Mouse (Mus musculus) limb, embryonic 10.5 days (tissue): ENCODE results near the gene Abca1. TPM values are rescaled to one million over a fixed set of nuclear protein-coding genes. Genes with fewer than 3 reads are reported as not detected.

Experiments used
- DNase-seq: peaks from one replicate; pipeline ENCODE4 v3.0.0-alpha.2; 2017; ENCODE audit warnings: low spot score
- H3K27ac ChIP-seq: fragments of 300-500 bp; sonication (generic); 2 replicates; pipeline ENCODE4 v1.5.1; 2016; ENCODE audit warnings: mild to moderate bottlenecking
- H3K27me3 ChIP-seq: fragments of 300-500 bp; sonication (generic); 2 replicates; pipeline ENCODE4 v1.6.1; 2016; ENCODE audit warnings: low read depth, mild to moderate bottlenecking; ENCODE audit not compliant: poor library complexity, severe bottlenecking
- H3K36me3 ChIP-seq: fragments of 300-500 bp; sonication (generic); 2 replicates; pipeline ENCODE4 v1.6.1; 2016; ENCODE audit warnings: mild to moderate bottlenecking, moderate library complexity
- H3K4me1 ChIP-seq: fragments of 300-500 bp; sonication (generic); 2 replicates; pipeline ENCODE4 v1.6.1; 2016
- H3K4me3 ChIP-seq: fragments of 300-500 bp; sonication (generic); 2 replicates; pipeline ENCODE4 v1.5.1; 2016; ENCODE audit warnings: mild to moderate bottlenecking, moderate library complexity
- H3K9me3 ChIP-seq: fragments of 300-500 bp; sonication (generic); replicated peaks from 2 replicates; pipeline ENCODE4 v1.6.1; 2016; ENCODE audit warnings: mild to moderate bottlenecking
- WGBS: fragments of 180-500 bp; shearing (Covaris S2); methylation state at CpG from one replicate; pipeline ENCODE4 v1.1.7; 2016; 5-methylcytosine and 5-hydroxymethylcytosine counted together
- polyA plus RNA-seq: library from polyadenylated mRNA; unstranded; fragments of >200 nt; fragmentation: Nextera tagmentation; extraction: Ambion mirVana; gene quantifications from 2 replicates; pipeline ENCODE4 v1.2.1, GENCODE M21; 2016

The Abca1 gene
- polyA plus RNA-seq, 1 experiment from 2014 or later, result 3.2 TPM

- peaks cover 20% of the 10 kb centered on the region for H3K36me3 ChIP-seq
- H3K4me3 ChIP-seq, result no peak overlapping the region
- H3K27ac ChIP-seq, result no peak overlapping the region
- no peaks in the 10 kb centered on the region for H3K27me3 ChIP-seq
- 86% methylated on average over 11 of the region's 11 CpGs for WGBS
- DNase-seq, result no peak
- H3K4me1 ChIP-seq, result no peaks in the 10 kb centered on the region
- H3K9me3 ChIP-seq, result no peaks in the 10 kb centered on the region
Measured at GRCm38 (mm10) chr4:53129716-53130301, 29.9 kb downstream of the Abca1 start.

- peaks cover 20% of the 10 kb centered on the region for H3K36me3 ChIP-seq
- no peak overlapping the region for H3K4me3 ChIP-seq
- no peak for DNase-seq
- H3K27me3 ChIP-seq, result no peaks in the 10 kb centered on the region
- H3K27ac ChIP-seq, result no peak overlapping the region
- WGBS, result 95% methylated on average over 5 of the region's 5 CpGs
- no peaks in the 10 kb centered on the region for H3K4me1 ChIP-seq
- no peaks in the 10 kb centered on the region for H3K9me3 ChIP-seq
Measured at GRCm38 (mm10) chr4:53127266-53127665, 32.4 kb downstream of the Abca1 start.

- DNase-seq, result no peak
- WGBS, result 96% methylated on average over 7 of the region's 7 CpGs
- H3K27me3 ChIP-seq, result no peaks in the 10 kb centered on the region
- no peaks in the 10 kb centered on the region for H3K9me3 ChIP-seq
- H3K27ac ChIP-seq, result no peak overlapping the region
- H3K4me3 ChIP-seq, result no peak overlapping the region
- H3K4me1 ChIP-seq, result no peaks in the 10 kb centered on the region
- H3K36me3 ChIP-seq, result peaks cover 20% of the 10 kb centered on the region
Measured at GRCm38 (mm10) chr4:53126794-53127193, 32.9 kb downstream of the Abca1 start.

- peaks cover 20% of the 10 kb centered on the region for H3K36me3 ChIP-seq
- WGBS, result 96% methylated on average over 10 of the region's 10 CpGs
- no peak overlapping the region for H3K27ac ChIP-seq
- H3K4me1 ChIP-seq, result no peaks in the 10 kb centered on the region
- no peak overlapping the region for H3K4me3 ChIP-seq
- no peak for DNase-seq
- no peaks in the 10 kb centered on the region for H3K9me3 ChIP-seq
- no peaks in the 10 kb centered on the region for H3K27me3 ChIP-seq
Measured at GRCm38 (mm10) chr4:53124837-53125490, 34.7 kb downstream of the Abca1 start.

- Histone ChIP-seq H3K4me1 (no peaks in the 10 kb centered on the region), H3K9me3 (no peaks in the 10 kb centered on the region), H3K36me3 (peaks cover 10% of the 10 kb centered on the region), H3K4me3 (no peak overlapping the region), H3K27me3 (no peaks in the 10 kb centered on the region), H3K27ac (no peak overlapping the region)
- DNase-seq, result no peak
- 89% methylated on average over 3 of the region's 3 CpGs for WGBS
Measured at GRCm38 (mm10) chr4:53122310-53122709, 37.4 kb downstream of the Abca1 start.

- H3K9me3 ChIP-seq, result no peaks in the 10 kb centered on the region
- DNase-seq, result no peak
- H3K27me3 ChIP-seq, result no peaks in the 10 kb centered on the region
- H3K4me3 ChIP-seq, result no peak overlapping the region
- 87% methylated on average over 7 of the region's 7 CpGs for WGBS
- H3K36me3 ChIP-seq, result peaks cover 4% of the 10 kb centered on the region
- no peak overlapping the region for H3K27ac ChIP-seq
- H3K4me1 ChIP-seq, result no peaks in the 10 kb centered on the region
Measured at GRCm38 (mm10) chr4:53121516-53122227, 38.0 kb downstream of the Abca1 start.

GRCm38 (mm10) chr4:53121084-53121483 is 38.6 kb downstream of the Abca1 start:
- H3K4me1 ChIP-seq, result peaks cover 5% of the 10 kb centered on the region
- H3K4me3 ChIP-seq, result no peak overlapping the region
- 81% methylated on average over 3 of the region's 3 CpGs for WGBS
- no peaks in the 10 kb centered on the region for H3K27me3 ChIP-seq
- no peak for DNase-seq
- no peaks in the 10 kb centered on the region for H3K9me3 ChIP-seq
- H3K36me3 ChIP-seq, result no peaks in the 10 kb centered on the region
- no peak overlapping the region for H3K27ac ChIP-seq

GRCm38 (mm10) chr4:53120038-53120685 is 39.5 kb downstream of the Abca1 start:
- no peak for DNase-seq
- Histone ChIP-seq H3K27me3 (no peaks in the 10 kb centered on the region), H3K4me1 (peaks cover 14% of the 10 kb centered on the region), H3K36me3 (no peaks in the 10 kb centered on the region), H3K4me3 (no peak overlapping the region), H3K27ac (no peak overlapping the region), H3K9me3 (no peaks in the 10 kb centered on the region)
- 84% methylated on average over 10 of the region's 10 CpGs for WGBS

- no peak overlapping the region for H3K27ac ChIP-seq
- H3K36me3 ChIP-seq, result no peaks in the 10 kb centered on the region
- no peaks in the 10 kb centered on the region for H3K9me3 ChIP-seq
- 75% methylated on average over 4 of the region's 4 CpGs for WGBS
- H3K4me3 ChIP-seq, result no peak overlapping the region
- no peaks in the 10 kb centered on the region for H3K27me3 ChIP-seq
- no peak for DNase-seq
- peaks cover 14% of the 10 kb centered on the region for H3K4me1 ChIP-seq
Measured at GRCm38 (mm10) chr4:53118643-53119042, 41.1 kb downstream of the Abca1 start.

GRCm38 (mm10) chr4:53117610-53118009 is 42.1 kb downstream of the Abca1 start:
- peaks cover 14% of the 10 kb centered on the region for H3K4me1 ChIP-seq

GRCm38 (mm10) chr4:53117076-53117475 is 42.6 kb downstream of the Abca1 start:
- Histone ChIP-seq H3K27ac (no peak overlapping the region), H3K4me1 (peaks cover 14% of the 10 kb centered on the region), H3K4me3 (no peak overlapping the region), H3K9me3 (no peaks in the 10 kb centered on the region), H3K27me3 (no peaks in the 10 kb centered on the region), H3K36me3 (no peaks in the 10 kb centered on the region)
- no peak for DNase-seq
- WGBS, result 75% methylated on average over 5 of the region's 5 CpGs

More at GRCm38 (mm10) chr4:53117610-53118009, 42.1 kb downstream of the Abca1 start:
- Histone ChIP-seq H3K9me3 (no peaks in the 10 kb centered on the region), H3K27ac (no peak overlapping the region), H3K4me3 (no peak overlapping the region), H3K36me3 (no peaks in the 10 kb centered on the region), H3K27me3 (no peaks in the 10 kb centered on the region)
- no peak for DNase-seq

- Histone ChIP-seq H3K9me3 (no peaks in the 10 kb centered on the region), H3K36me3 (no peaks in the 10 kb centered on the region), H3K4me3 (no peak overlapping the region), H3K4me1 (peaks cover 14% of the 10 kb centered on the region), H3K27me3 (no peaks in the 10 kb centered on the region), H3K27ac (no peak overlapping the region)
- no peak for DNase-seq
- WGBS, result 42% methylated on average over 2 of the region's 5 CpGs
Measured at GRCm38 (mm10) chr4:53115866-53116265, 43.8 kb downstream of the Abca1 start.

- no peaks in the 10 kb centered on the region for H3K9me3 ChIP-seq
- no peaks in the 10 kb centered on the region for H3K27me3 ChIP-seq
- H3K4me3 ChIP-seq, result no peak overlapping the region
- 71% methylated on average over 4 of the region's 4 CpGs for WGBS
- no peak for DNase-seq
- no peak overlapping the region for H3K27ac ChIP-seq
- H3K36me3 ChIP-seq, result no peaks in the 10 kb centered on the region
- H3K4me1 ChIP-seq, result peaks cover 14% of the 10 kb centered on the region
Measured at GRCm38 (mm10) chr4:53115410-53115809, 44.3 kb downstream of the Abca1 start.
